ENCODE assay signal across 8 mouse cellular contexts in genomic region chr6:38298761-38299401, GRCm38 (mm10). TPM values are rescaled to one million over a fixed set of nuclear protein-coding genes. Genes with fewer than 3 reads are reported as not detected.
A peak's percentile ranks its signal among the peaks of the same experiment; 100 is the strongest.
DNase-seq lines count a peak whose midpoint lies in the region; ATAC-seq and TF ChIP-seq lines count a peak whose summit lies in the region.

Gene Zc3hav1l (minus strand): TSS chr6:38299259.

- under 1% methylated on average over 54 of the region's 70 CpGs for WGBS in embryonic facial prominence, embryonic 12.5 days
- WGBS in stomach, embryonic 14.5 days: 0% methylated on average over 68 of the region's 70 CpGs

- no peaks in the 10 kb centered on the region for H3K79me2 ChIP-seq in myocyte (ENCODE audit: control insufficient read depth, insufficient read depth)

- H3K27ac ChIP-seq in embryonic facial prominence, embryonic 12.5 days: peak within 1 kb of the TSS; percentile 99
- peak within 1 kb of the TSS; percentile 97 for H3K27ac ChIP-seq in stomach, embryonic 14.5 days (ENCODE audit: low read length)

- no peaks in the 10 kb centered on the region for H3K9me3 ChIP-seq in embryonic facial prominence, embryonic 12.5 days
- no peaks in the 10 kb centered on the region for H3K9me3 ChIP-seq in stomach, embryonic 14.5 days (ENCODE audit: control insufficient read depth, low read depth, low read length)

- peaks cover 30% of the 10 kb centered on the region for H3K36me3 ChIP-seq in embryonic facial prominence, embryonic 12.5 days
- peaks cover 1% of the 10 kb centered on the region for H3K36me3 ChIP-seq in myocyte (ENCODE audit: control insufficient read depth, insufficient read depth)
- H3K36me3 ChIP-seq in stomach, embryonic 14.5 days (ENCODE audit: control insufficient read depth, insufficient read depth, low read length): peaks cover 22% of the 10 kb centered on the region

- peak; percentile 91 for TF ChIP-seq POLR2A in myocyte (IDR thresholded peaks at IDR 0.05; ENCODE audit: insufficient read length, low read depth)

- H3K4me3 ChIP-seq in embryonic facial prominence, embryonic 12.5 days: peak within 1 kb of the TSS; percentile 74
- peak within 1 kb of the TSS; percentile 35 for H3K4me3 ChIP-seq in myocyte
- peak within 1 kb of the TSS; percentile 75 for H3K4me3 ChIP-seq in stomach, embryonic 14.5 days (ENCODE audit: low read depth, low read length)

- peak within 1 kb of the TSS; percentile 94 for H3K9ac ChIP-seq in embryonic facial prominence, embryonic 12.5 days
- peak within 1 kb of the TSS; percentile 95 for H3K9ac ChIP-seq in stomach, embryonic 14.5 days (replicated peaks; ENCODE audit: low read depth, low read length)

- H3ac ChIP-seq in myocyte (ENCODE audit: control insufficient read depth, insufficient read length): peak within 1 kb of the TSS; percentile 60

- DNase-seq in 3T3-L1 (ENCODE audit: low read depth, low spot score): peak; percentile 74
- DNase-seq in adrenal gland, postnatal 14 days: peak; percentile 89
- peak; percentile 54 to 59 for DNase-seq in heart, adult 9 months (ENCODE audit: low spot score in 2 of 2)
- peak; percentile 53 for DNase-seq in kidney, adult 9 months
- DNase-seq in liver: peak; percentile 77

- ATAC-seq in embryonic facial prominence, embryonic 12.5 days (ENCODE audit: insufficient number of reproducible peaks, insufficient read depth, low FRiP score, low TSS enrichment): peak; percentile 96
- peak; percentile 98 for ATAC-seq in stomach, embryonic 14.5 days (ENCODE audit: insufficient number of reproducible peaks, insufficient read depth, low FRiP score, low read depth)

- no peaks in the 10 kb centered on the region for H3K27me3 ChIP-seq in embryonic facial prominence, embryonic 12.5 days
- H3K27me3 ChIP-seq in myocyte (ENCODE audit: control insufficient read depth, insufficient read depth, insufficient read length): no peaks in the 10 kb centered on the region
- no peaks in the 10 kb centered on the region for H3K27me3 ChIP-seq in stomach, embryonic 14.5 days (ENCODE audit: control insufficient read depth, insufficient read depth, low read length)

- H3K4me1 ChIP-seq in embryonic facial prominence, embryonic 12.5 days: peaks cover 4% of the 10 kb centered on the region; the same call in 1 of the 2 replicates
- H3K4me1 ChIP-seq in stomach, embryonic 14.5 days (ENCODE audit: control insufficient read depth, insufficient read depth, low read length): 0 out of 2 replicates have a peak, but pooled peaks cover 6% of the 10 kb centered on the region

- peak within 1 kb of the TSS; percentile 58 for H3K4me2 ChIP-seq in embryonic facial prominence, embryonic 12.5 days (replicated peaks)
- H3K4me2 ChIP-seq in myocyte (ENCODE audit: low read depth): peak within 1 kb of the TSS; percentile 76
- H3K4me2 ChIP-seq in stomach, embryonic 14.5 days (replicated peaks; ENCODE audit: low read depth, low read length): peak within 1 kb of the TSS; percentile 45

TF ChIP-seq in myocyte, 11 proteins besides CTCF, POLR2A, EP300 and RAD21:
- TF ChIP-seq POLR2AphosphoS2 (IDR thresholded peaks at IDR 0.05; ENCODE audit: insufficient read length, low read depth): peak; percentile 73
- TF ChIP-seq REST (IDR thresholded peaks at IDR 0.05; ENCODE audit: insufficient read depth, insufficient read length): no peak
- no peak for TF ChIP-seq CEBPB (IDR thresholded peaks at IDR 0.05; ENCODE audit: insufficient read depth, poor library complexity, severe bottlenecking)
- TF ChIP-seq USF1 (IDR thresholded peaks at IDR 0.05; ENCODE audit: low read depth): no peak
- peak in 2 of 3 experiments; percentile 31 to 67 for TF ChIP-seq MYOD1 (IDR thresholded peaks at IDR 0.05; ENCODE audit: control insufficient read depth in 1 of 3, insufficient read length in 2 of 3, low read depth in 2 of 3)
- TF ChIP-seq MAX (IDR thresholded peaks at IDR 0.05; ENCODE audit: low read depth): no peak
- no peak for TF ChIP-seq E2F4 (IDR thresholded peaks at IDR 0.05; ENCODE audit: insufficient read depth)
- no peak for TF ChIP-seq TCF12 (IDR thresholded peaks at IDR 0.05; ENCODE audit: insufficient read depth, poor library complexity, severe bottlenecking)
- no peak for TF ChIP-seq SRF (IDR thresholded peaks at IDR 0.05; ENCODE audit: control insufficient read depth, insufficient read length, low read depth)
- TF ChIP-seq TCF3 (IDR thresholded peaks at IDR 0.05; ENCODE audit: insufficient read length, low read depth): no peak
- peak in 2 of 3 experiments; percentile 52 to 77 for TF ChIP-seq MYOG (IDR thresholded peaks at IDR 0.05; ENCODE audit: control insufficient read depth in 1 of 3, insufficient read depth in 1 of 3, insufficient read length in 2 of 3, low read depth in 2 of 3)
TF ChIP-seq in myocyte: peak in this region for 3.

RNA-seq across cellular contexts. Expression of gene Zc3hav1l, which starts in this region (rescaled TPM):
- 4.3 and 5.0 TPM in 2 replicates for total RNA-seq in adrenal gland, postnatal 14 days (2021)
- polyA plus RNA-seq in embryonic facial prominence, embryonic 12.5 days (2016; fragmentation: Nextera tagmentation; extraction: Ambion mirVana): 15.6 and 17.6 TPM in 2 replicates
- polyA plus RNA-seq in myocyte (2012; fragmentation: generic; extraction: Trizol): 0.92 TPM
- polyA plus RNA-seq in stomach, embryonic 14.5 days (2014; fragmentation: Nextera tagmentation; extraction: Ambion mirVana): 13.3 and 14.8 TPM in 2 replicates

Comparison
In these comparisons a context has a peak if more than half of its experiments do, and no peak if none do; other contexts are left out.
1. Peak in every context shown above with its lines: DNase-seq, ATAC-seq, H3K4me3 ChIP-seq and H3K27ac ChIP-seq.